Mouse (Mus musculus): Measurements from ENCODE around the gene Zfp644. TPM values are rescaled to one million over a fixed set of nuclear protein-coding genes. Genes with fewer than 3 reads are reported as not detected.

The Zfp644 gene
- polyA plus RNA-seq, 1 experiment, result 14.7 TPM

GRCm38 (mm10) chr5:106640235-106640809 lies 56.8 kb downstream of the Zfp644 start:
- Histone ChIP-seq H3K4me3 (replicated peaks) (no peak overlapping the region), H3K9me3 (no peaks in the 10 kb centered on the region), H3K4me1 (peaks cover 17% of the 10 kb centered on the region), H3K27me3 (replicated peaks) (no peaks in the 10 kb centered on the region), H3K36me3 (replicated peaks; ENCODE audit: low read length) (peaks cover 60% of the 10 kb centered on the region)
- no peak for TF ChIP-seq FLI1 (IDR thresholded peaks at IDR 0.05; ENCODE audit: low read length)
- no peak for TF ChIP-seq GATA1 (IDR thresholded peaks at IDR 0.05; ENCODE audit: borderline replicate concordance, low read length)

- Histone ChIP-seq H3K4me1 (peaks cover 18% of the 10 kb centered on the region), H3K9me3 (no peaks in the 10 kb centered on the region), H3K4me3 (replicated peaks) (no peak overlapping the region), H3K27me3 (replicated peaks) (no peaks in the 10 kb centered on the region), H3K36me3 (replicated peaks; ENCODE audit: low read length) (peaks cover 61% of the 10 kb centered on the region)
- no peak for TF ChIP-seq GATA1 (IDR thresholded peaks at IDR 0.05; ENCODE audit: borderline replicate concordance, low read length)
- no peak for TF ChIP-seq FLI1 (IDR thresholded peaks at IDR 0.05; ENCODE audit: low read length)
These were observed 57.5 kb downstream of the Zfp644 start for GRCm38 (mm10) chr5:106639627-106640026.

GRCm38 (mm10) chr5:106636423-106636946 lies 60.6 kb downstream of the Zfp644 start:
- no peaks in the 10 kb centered on the region for H3K27me3 ChIP-seq (replicated peaks)
- TF ChIP-seq GATA1 (IDR thresholded peaks at IDR 0.05; ENCODE audit: borderline replicate concordance, low read length) (no peak), FLI1 (IDR thresholded peaks at IDR 0.05; ENCODE audit: low read length) (no peak)
- H3K4me3 ChIP-seq (replicated peaks), result no peak overlapping the region
- no peaks in the 10 kb centered on the region for H3K9me3 ChIP-seq
- H3K36me3 ChIP-seq (replicated peaks; ENCODE audit: low read length), result peaks cover 77% of the 10 kb centered on the region
- peaks cover 21% of the 10 kb centered on the region for H3K4me1 ChIP-seq

GRCm38 (mm10) chr5:106628369-106629149 lies 68.5 kb downstream of the Zfp644 start:
- peaks cover 87% of the 10 kb centered on the region for H3K36me3 ChIP-seq (replicated peaks; ENCODE audit: low read length)
- peaks cover 8% of the 10 kb centered on the region for H3K4me1 ChIP-seq
- H3K4me3 ChIP-seq (replicated peaks), result no peak overlapping the region
- no peaks in the 10 kb centered on the region for H3K27me3 ChIP-seq (replicated peaks)
- TF ChIP-seq GATA1 (IDR thresholded peaks at IDR 0.05; ENCODE audit: borderline replicate concordance, low read length) (no peak), FLI1 (IDR thresholded peaks at IDR 0.05; ENCODE audit: low read length) (no peak)
- no peaks in the 10 kb centered on the region for H3K9me3 ChIP-seq

- TF ChIP-seq FLI1 (IDR thresholded peaks at IDR 0.05; ENCODE audit: low read length) (no peak), GATA1 (IDR thresholded peaks at IDR 0.05; ENCODE audit: borderline replicate concordance, low read length) (no peak)
- Histone ChIP-seq H3K27me3 (replicated peaks) (no peaks in the 10 kb centered on the region), H3K36me3 (replicated peaks; ENCODE audit: low read length) (peaks cover 92% of the 10 kb centered on the region), H3K9me3 (no peaks in the 10 kb centered on the region), H3K4me1 (peaks cover 5% of the 10 kb centered on the region), H3K4me3 (replicated peaks) (no peak overlapping the region)
These were observed 73.8 kb downstream of the Zfp644 start for GRCm38 (mm10) chr5:106623337-106623736.

GRCm38 (mm10) chr5:106622193-106622592 lies 74.9 kb downstream of the Zfp644 start:
- TF ChIP-seq GATA1 (IDR thresholded peaks at IDR 0.05; ENCODE audit: borderline replicate concordance, low read length) (no peak), FLI1 (IDR thresholded peaks at IDR 0.05; ENCODE audit: low read length) (no peak)
- peaks cover 3% of the 10 kb centered on the region; the same call in 1 of the 2 replicates for H3K4me1 ChIP-seq
- no peaks in the 10 kb centered on the region for H3K9me3 ChIP-seq
- H3K4me3 ChIP-seq (replicated peaks), result no peak overlapping the region
- H3K27me3 ChIP-seq (replicated peaks), result no peaks in the 10 kb centered on the region
- H3K36me3 ChIP-seq (replicated peaks; ENCODE audit: low read length), result peaks cover 95% of the 10 kb centered on the region

- no peaks in the 10 kb centered on the region for H3K27me3 ChIP-seq (replicated peaks)
- TF ChIP-seq FLI1 (IDR thresholded peaks at IDR 0.05; ENCODE audit: low read length), result no peak
- no peak for TF ChIP-seq GATA1 (IDR thresholded peaks at IDR 0.05; ENCODE audit: borderline replicate concordance, low read length)
- H3K4me1 ChIP-seq, result peaks cover 11% of the 10 kb centered on the region
- H3K9me3 ChIP-seq, result no peaks in the 10 kb centered on the region
- H3K36me3 ChIP-seq (replicated peaks; ENCODE audit: low read length), result peaks cover 96% of the 10 kb centered on the region
- H3K4me3 ChIP-seq (replicated peaks), result no peak overlapping the region
These were observed 76.6 kb downstream of the Zfp644 start for GRCm38 (mm10) chr5:106620446-106620845.

GRCm38 (mm10) chr5:106615006-106615405 lies 82.1 kb downstream of the Zfp644 start:
- H3K27me3 ChIP-seq (replicated peaks), result no peaks in the 10 kb centered on the region
- H3K4me1 ChIP-seq, result peaks cover 35% of the 10 kb centered on the region
- H3K4me3 ChIP-seq (replicated peaks), result peak overlapping the region; percentile 59
- H3K9me3 ChIP-seq, result no peaks in the 10 kb centered on the region
- no peak for TF ChIP-seq GATA1 (IDR thresholded peaks at IDR 0.05; ENCODE audit: borderline replicate concordance, low read length)
- no peak for TF ChIP-seq FLI1 (IDR thresholded peaks at IDR 0.05; ENCODE audit: low read length)
- peaks cover 90% of the 10 kb centered on the region for H3K36me3 ChIP-seq (replicated peaks; ENCODE audit: low read length)

GRCm38 (mm10) chr5:106614570-106614969 lies 82.5 kb downstream of the Zfp644 start:
- Histone ChIP-seq H3K9me3 (no peaks in the 10 kb centered on the region), H3K36me3 (replicated peaks; ENCODE audit: low read length) (peaks cover 90% of the 10 kb centered on the region), H3K4me1 (peaks cover 35% of the 10 kb centered on the region), H3K4me3 (replicated peaks) (no peak overlapping the region), H3K27me3 (replicated peaks) (no peaks in the 10 kb centered on the region)
- TF ChIP-seq GATA1 (IDR thresholded peaks at IDR 0.05; ENCODE audit: borderline replicate concordance, low read length), result no peak
- no peak for TF ChIP-seq FLI1 (IDR thresholded peaks at IDR 0.05; ENCODE audit: low read length)

GRCm38 (mm10) chr5:106612151-106612550 lies 84.9 kb downstream of the Zfp644 start:
- TF ChIP-seq GATA1 (IDR thresholded peaks at IDR 0.05; ENCODE audit: borderline replicate concordance, low read length) (no peak), FLI1 (IDR thresholded peaks at IDR 0.05; ENCODE audit: low read length) (no peak)
- Histone ChIP-seq H3K4me3 (replicated peaks) (no peak overlapping the region), H3K27me3 (replicated peaks) (no peaks in the 10 kb centered on the region), H3K9me3 (no peaks in the 10 kb centered on the region), H3K4me1 (peaks cover 32% of the 10 kb centered on the region), H3K36me3 (replicated peaks; ENCODE audit: low read length) (peaks cover 90% of the 10 kb centered on the region)
